In genomic region chr9:118693256-118693655, GRCm38 (mm10) we compare ENCODE assay signal across 7 mouse cellular contexts.
DNase-seq lines count a peak whose midpoint lies in the region; ATAC-seq and TF ChIP-seq lines count a peak whose summit lies in the region.

No protein-coding gene starts in this region.

- peaks cover 36% of the 10 kb centered on the region for H3K36me3 ChIP-seq in heart, embryonic 13.5 days
- H3K36me3 ChIP-seq in intestine, postnatal 0 days (ENCODE audit: control insufficient read depth, insufficient read depth) = no peaks in the 10 kb centered on the region
- H3K36me3 ChIP-seq in midbrain, embryonic 16.5 days (ENCODE audit: control insufficient read depth, insufficient read depth, low read length) = no peaks in the 10 kb centered on the region
- H3K36me3 ChIP-seq in hindbrain, embryonic 14.5 days (replicated peaks; ENCODE audit: control insufficient read depth, insufficient read depth) = no peaks in the 10 kb centered on the region

- intact Hi-C loops in left cerebral cortex, postnatal 36 days (cut with DNase I) = no loop called here

- H3K9me3 ChIP-seq in heart, embryonic 13.5 days = no peaks in the 10 kb centered on the region
- no peaks in the 10 kb centered on the region for H3K9me3 ChIP-seq in intestine, postnatal 0 days (ENCODE audit: control insufficient read depth)
- no peaks in the 10 kb centered on the region for H3K9me3 ChIP-seq in midbrain, embryonic 16.5 days (replicated peaks; ENCODE audit: control insufficient read depth, low read length, poor library complexity, severe bottlenecking)
- H3K9me3 ChIP-seq in hindbrain, embryonic 14.5 days (ENCODE audit: control insufficient read depth, low read length) = no peaks in the 10 kb centered on the region

- 63% methylated on average over 11 of the region's 11 CpGs for WGBS in heart, embryonic 13.5 days
- WGBS in intestine, postnatal 0 days = 77% methylated on average over 11 of the region's 11 CpGs
- WGBS in midbrain, embryonic 16.5 days = 85% methylated on average over 11 of the region's 11 CpGs
- 75% methylated on average over 11 of the region's 11 CpGs for WGBS in hindbrain, embryonic 14.5 days

- H3K9ac ChIP-seq in heart, embryonic 13.5 days = no peak overlapping the region
- H3K9ac ChIP-seq in intestine, postnatal 0 days (ENCODE audit: low read depth, low read length) = no peak overlapping the region
- no peak overlapping the region for H3K9ac ChIP-seq in midbrain, embryonic 16.5 days (ENCODE audit: low read depth, low read length)
- H3K9ac ChIP-seq in hindbrain, embryonic 14.5 days = no peak overlapping the region

- peak overlapping the region; percentile 21 for H3K27ac ChIP-seq in heart, embryonic 13.5 days (replicated peaks)
- H3K27ac ChIP-seq in intestine, postnatal 0 days (ENCODE audit: low read depth, low read length) = no peak overlapping the region
- H3K27ac ChIP-seq in midbrain, embryonic 16.5 days (ENCODE audit: low read length) = no peak overlapping the region
- no peak overlapping the region for H3K27ac ChIP-seq in hindbrain, embryonic 14.5 days

- peaks cover 38% of the 10 kb centered on the region for H3K4me1 ChIP-seq in heart, embryonic 13.5 days
- H3K4me1 ChIP-seq in intestine, postnatal 0 days (replicated peaks; ENCODE audit: control insufficient read depth, insufficient read depth, low read length) = no peaks in the 10 kb centered on the region
- H3K4me1 ChIP-seq in midbrain, embryonic 16.5 days (ENCODE audit: control insufficient read depth, insufficient read depth, low read length) = no peaks in the 10 kb centered on the region
- H3K4me1 ChIP-seq in hindbrain, embryonic 14.5 days (replicated peaks; ENCODE audit: control insufficient read depth, insufficient read depth, low read length) = 0 out of 2 replicates have a peak, but pooled peaks cover 8% of the 10 kb centered on the region

- peaks cover under 1% of the 10 kb centered on the region; the same call in 1 of the 2 replicates for H3K27me3 ChIP-seq in heart, embryonic 13.5 days (replicated peaks)
- H3K27me3 ChIP-seq in intestine, postnatal 0 days (replicated peaks; ENCODE audit: control insufficient read depth, insufficient read depth, low read length) = no peaks in the 10 kb centered on the region
- H3K27me3 ChIP-seq in midbrain, embryonic 16.5 days (ENCODE audit: control insufficient read depth, insufficient read depth, low read depth, low read length) = no peaks in the 10 kb centered on the region
- no peaks in the 10 kb centered on the region for H3K27me3 ChIP-seq in hindbrain, embryonic 14.5 days (ENCODE audit: control insufficient read depth, insufficient read depth, low read length)

- H3K4me2 ChIP-seq in heart, embryonic 13.5 days = no peak overlapping the region
- no peak overlapping the region for H3K4me2 ChIP-seq in intestine, postnatal 0 days (replicated peaks; ENCODE audit: low read depth)
- H3K4me2 ChIP-seq in midbrain, embryonic 16.5 days (ENCODE audit: low read length) = no peak overlapping the region
- H3K4me2 ChIP-seq in hindbrain, embryonic 14.5 days (replicated peaks) = no peak overlapping the region

- ATAC-seq in heart, embryonic 13.5 days (ENCODE audit: extremely low read depth, insufficient number of reproducible peaks, low FRiP score, low TSS enrichment) = no peak
- no peak for ATAC-seq in intestine, postnatal 0 days
- ATAC-seq in midbrain, embryonic 16.5 days = no peak
- no peak for ATAC-seq in hindbrain, embryonic 14.5 days (ENCODE audit: low FRiP score)

- TF ChIP-seq CTCF in intestine, postnatal 0 days (IDR thresholded peaks at IDR 0.05; ENCODE audit: low read depth) = no peak

- H3K4me3 ChIP-seq in heart, embryonic 13.5 days = no peak overlapping the region
- H3K4me3 ChIP-seq in intestine, postnatal 0 days (ENCODE audit: low read depth, low read length) = no peak overlapping the region
- no peak overlapping the region for H3K4me3 ChIP-seq in midbrain, embryonic 16.5 days (ENCODE audit: low read depth, low read length)
- no peak overlapping the region for H3K4me3 ChIP-seq in hindbrain, embryonic 14.5 days (replicated peaks; ENCODE audit: low read length)

- peak; percentile 49 for DNase-seq in cerebellum, adult 11-12 months
- peak; percentile 72 to 79 for DNase-seq in cerebellum, postnatal 25 days
- DNase-seq in left cerebral cortex, postnatal 36 days (ENCODE audit: low spot score in 2 of 2) = peak; percentile 53 to 63
- DNase-seq in hindbrain, embryonic 14.5 days (ENCODE audit: low spot score) = no peak
